Mouse (Mus musculus) myocyte (in vitro differentiated cells): ENCODE measurements around the gene Fndc9. TPM values are rescaled to one million over a fixed set of nuclear protein-coding genes. Genes with fewer than 3 reads are reported as not detected.

Source experiments
- H3K27me3 ChIP-seq: one replicate; pipeline ENCODE4 v1.6.1; 2011; ENCODE audit not compliant: control insufficient read depth, insufficient read depth, insufficient read length
- H3K36me3 ChIP-seq: one replicate; pipeline ENCODE4 v1.6.1; 2011; ENCODE audit not compliant: control insufficient read depth, insufficient read depth
- H3K4me2 ChIP-seq: one replicate; pipeline ENCODE4 v1.6.1; 2011; ENCODE audit warnings: low read depth, control low read depth
- H3K4me3 ChIP-seq: one replicate; pipeline ENCODE4 v1.5.1; 2011; ENCODE audit warnings: mild to moderate bottlenecking, control low read depth, moderate library complexity
- H3K79me2 ChIP-seq: one replicate; pipeline ENCODE4 v1.6.1; 2011; ENCODE audit not compliant: control insufficient read depth, insufficient read depth
- H3ac ChIP-seq: one replicate; pipeline ENCODE4 v1.6.1; 2011; ENCODE audit not compliant: control insufficient read depth, insufficient read length
- CEBPB ChIP-seq: IDR thresholded peaks from 2 replicates; pipeline ENCODE4 v1.6.1; 2011; ENCODE audit warnings: mild to moderate bottlenecking, moderate library complexity; ENCODE audit not compliant: poor library complexity, insufficient read depth, severe bottlenecking
- E2F4 ChIP-seq: IDR thresholded peaks from one replicate; pipeline ENCODE4 v1.6.1; 2011; ENCODE audit warnings: mild to moderate bottlenecking, control low read depth, moderate library complexity; ENCODE audit not compliant: insufficient read depth
- MAX ChIP-seq: IDR thresholded peaks from one replicate; pipeline ENCODE4 v1.6.1; 2011; ENCODE audit warnings: low read depth, mild to moderate bottlenecking, control low read depth
- MYOD1 ChIP-seq, 3 experiments: IDR thresholded peaks; one replicate each; pipeline ENCODE4 v1.6.1; 2011; ENCODE audit warnings: control low read depth in 2 of 3, low read depth in 2 of 3, mild to moderate bottlenecking in 2 of 3, moderate library complexity in 1 of 3; ENCODE audit not compliant: insufficient read length in 2 of 3, control insufficient read depth in 1 of 3
- MYOG ChIP-seq, 3 experiments: IDR thresholded peaks; one replicate each; pipeline ENCODE4 v1.6.1; 2011; ENCODE audit warnings: control low read depth in 2 of 3, low read depth in 2 of 3, mild to moderate bottlenecking in 2 of 3; ENCODE audit not compliant: insufficient read length in 2 of 3, control insufficient read depth in 1 of 3, insufficient read depth in 1 of 3
- POLR2A ChIP-seq: IDR thresholded peaks from one replicate; pipeline ENCODE4 v1.6.1; 2011; ENCODE audit warnings: low read depth, mild to moderate bottlenecking, control low read depth, moderate library complexity; ENCODE audit not compliant: insufficient read length
- POLR2AphosphoS2 ChIP-seq: IDR thresholded peaks from one replicate; pipeline ENCODE4 v1.6.1; 2011; ENCODE audit warnings: low read depth, control low read depth; ENCODE audit not compliant: insufficient read length
- REST ChIP-seq: IDR thresholded peaks from one replicate; pipeline ENCODE4 v1.6.1; 2011; ENCODE audit warnings: mild to moderate bottlenecking, control low read depth, moderate library complexity; ENCODE audit not compliant: insufficient read depth, insufficient read length
- SRF ChIP-seq: IDR thresholded peaks from one replicate; pipeline ENCODE4 v1.6.1; 2011; ENCODE audit warnings: low read depth; ENCODE audit not compliant: control insufficient read depth, insufficient read length
- TCF12 ChIP-seq: IDR thresholded peaks from one replicate; pipeline ENCODE4 v1.6.1; 2011; ENCODE audit warnings: mild to moderate bottlenecking, control low read depth; ENCODE audit not compliant: poor library complexity, insufficient read depth, severe bottlenecking
- TCF3 ChIP-seq: IDR thresholded peaks from one replicate; pipeline ENCODE4 v1.6.1; 2011; ENCODE audit warnings: low read depth, control low read depth; ENCODE audit not compliant: insufficient read length
- USF1 ChIP-seq: IDR thresholded peaks from one replicate; pipeline ENCODE4 v1.6.1; 2011; ENCODE audit warnings: low read depth, mild to moderate bottlenecking, control low read depth, moderate library complexity
- polyA plus RNA-seq: library from polyadenylated mRNA; unstranded; fragments of >200 nt; fragmentation: generic; extraction: Trizol; gene quantifications from one replicate; pipeline ENCODE4 v1.2.1, GENCODE M21; 2012; ENCODE audit warnings: missing spikeins

The Fndc9 gene
- polyA plus RNA-seq, 1 experiment, result 0.74 TPM

DNA sequence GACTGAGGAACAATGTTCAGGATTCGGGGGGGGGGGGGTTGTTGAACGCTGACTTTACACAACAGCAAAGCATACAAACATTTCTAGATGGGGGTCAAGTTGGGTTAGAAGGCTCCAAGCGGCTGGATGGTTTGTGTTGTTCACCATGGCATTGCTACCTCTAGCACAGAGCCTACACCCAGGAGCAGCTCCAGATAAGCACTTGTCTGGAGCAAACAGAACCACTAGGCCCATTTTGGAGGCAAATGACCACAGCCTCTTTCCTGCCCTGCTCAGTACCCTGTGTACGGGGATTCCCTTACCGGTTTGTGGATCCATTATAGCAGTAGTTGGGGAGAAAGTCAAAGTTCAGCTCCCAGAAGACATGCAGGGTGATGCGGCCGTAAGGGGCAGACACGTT, 6.7 kb downstream of the Fndc9 start:
- no peaks in the 10 kb centered on the region for H3K27me3 ChIP-seq
- no peaks in the 10 kb centered on the region for H3K79me2 ChIP-seq
- no peaks in the 10 kb centered on the region for H3K36me3 ChIP-seq
- H3K4me2 ChIP-seq, result no peak overlapping the region
- TF ChIP-seq MAX, result no peak
- TF ChIP-seq REST, result no peak
- TF ChIP-seq TCF12, result no peak
- no peak for TF ChIP-seq CEBPB
- no peak for TF ChIP-seq POLR2AphosphoS2
- no peak for TF ChIP-seq E2F4
- no peak for TF ChIP-seq TCF3
- TF ChIP-seq POLR2A, result no peak
- no peak for TF ChIP-seq MYOG (IDR thresholded peaks at IDR 0.05; ENCODE audit: control insufficient read depth in 1 of 3, insufficient read depth in 1 of 3, insufficient read length in 2 of 3, low read depth in 2 of 3)
- no peak for TF ChIP-seq SRF
- TF ChIP-seq MYOD1 (IDR thresholded peaks at IDR 0.05; ENCODE audit: control insufficient read depth in 1 of 3, insufficient read length in 2 of 3, low read depth in 2 of 3), result no peak
- TF ChIP-seq USF1, result no peak
- H3K4me3 ChIP-seq, result no peak overlapping the region
- H3ac ChIP-seq, result no peak overlapping the region

DNA sequence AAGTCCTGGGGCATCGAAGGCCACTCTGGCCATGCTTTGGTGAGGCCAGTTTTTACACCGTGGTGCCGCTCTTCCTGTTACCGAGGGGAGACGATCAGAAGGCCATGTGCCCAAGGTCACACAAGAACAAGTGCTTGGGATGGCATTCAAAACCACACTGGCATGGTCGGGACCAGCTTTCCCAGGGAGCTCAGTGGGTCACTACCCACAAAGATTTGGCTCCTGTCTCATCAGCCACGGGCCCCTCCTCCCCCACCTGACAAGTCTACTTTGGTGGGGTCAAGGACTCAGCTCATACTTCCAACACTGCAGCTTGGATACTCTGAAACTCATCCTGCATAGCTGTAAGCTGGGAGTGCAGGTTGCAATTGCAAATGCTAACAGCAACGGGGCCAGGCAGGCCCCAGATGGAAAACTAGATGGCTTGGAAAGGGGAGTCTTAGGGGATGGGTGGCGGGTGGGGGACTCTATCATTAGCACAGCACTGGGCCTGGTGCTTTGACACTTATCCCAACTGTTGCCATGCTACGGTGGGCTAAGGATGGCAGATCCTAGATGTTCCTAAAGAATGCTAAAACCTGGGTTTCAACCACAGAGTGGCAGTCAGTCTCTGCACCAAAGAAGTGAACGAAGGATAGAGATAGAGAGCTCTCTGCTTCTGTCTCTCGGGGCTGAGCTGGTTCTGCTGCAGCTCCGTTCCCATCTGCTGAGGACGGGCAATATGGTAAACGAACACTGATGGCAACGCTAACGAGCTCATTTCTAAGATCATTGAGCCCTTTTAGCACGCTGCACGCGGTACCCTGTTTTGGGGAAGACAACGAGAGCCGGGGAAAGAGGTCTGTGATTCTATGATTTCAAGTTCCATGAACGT, 9.6 kb downstream of the Fndc9 start:
- H3K4me2 ChIP-seq, result no peak overlapping the region
- TF ChIP-seq POLR2AphosphoS2 (no peak), SRF (no peak), MYOG (IDR thresholded peaks at IDR 0.05; ENCODE audit: control insufficient read depth in 1 of 3, insufficient read depth in 1 of 3, insufficient read length in 2 of 3, low read depth in 2 of 3) (no peak), TCF12 (no peak)
- H3K27me3 ChIP-seq, result no peaks in the 10 kb centered on the region
- H3ac ChIP-seq, result no peak overlapping the region
- H3K4me3 ChIP-seq, result no peak overlapping the region
- no peaks in the 10 kb centered on the region for H3K79me2 ChIP-seq
- no peaks in the 10 kb centered on the region for H3K36me3 ChIP-seq

GRCm38 (mm10) chr11:46245926-46246325, 10.6 kb downstream of the Fndc9 start:
- TF ChIP-seq TCF12, result no peak
- TF ChIP-seq MAX, result no peak
- no peak for TF ChIP-seq REST
- TF ChIP-seq POLR2A, result no peak
- Histone ChIP-seq H3K4me2 (no peak overlapping the region), H3K27me3 (no peaks in the 10 kb centered on the region), H3ac (no peak overlapping the region), H3K79me2 (no peaks in the 10 kb centered on the region), H3K4me3 (no peak overlapping the region), H3K36me3 (no peaks in the 10 kb centered on the region)

DNA sequence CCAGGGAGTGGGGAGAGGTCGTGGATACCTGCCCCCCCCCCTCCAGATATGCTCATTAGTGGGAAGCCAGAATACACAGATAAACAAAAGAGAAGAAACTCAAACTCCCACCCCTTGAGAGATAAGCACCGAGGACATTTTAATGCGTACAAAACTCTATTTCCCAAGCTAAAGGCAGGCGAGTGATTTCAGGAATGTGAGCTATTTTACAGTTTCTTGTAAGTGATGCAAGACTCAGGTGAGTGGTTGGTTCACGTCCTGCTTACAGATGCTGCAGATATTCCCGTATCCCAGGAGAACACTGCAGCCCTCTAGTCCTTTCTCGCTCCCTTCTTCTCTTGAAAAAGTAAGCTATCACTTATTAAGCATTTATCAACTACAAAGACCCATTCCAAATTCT, 11.1 kb downstream of the Fndc9 start:
- H3K4me3 ChIP-seq, result no peak overlapping the region
- TF ChIP-seq MAX, result no peak
- TF ChIP-seq E2F4, result no peak
- no peak for TF ChIP-seq POLR2AphosphoS2
- no peak for TF ChIP-seq MYOD1 (IDR thresholded peaks at IDR 0.05; ENCODE audit: control insufficient read depth in 1 of 3, insufficient read length in 2 of 3, low read depth in 2 of 3)
- no peak for TF ChIP-seq TCF3
- TF ChIP-seq TCF12, result no peak
- TF ChIP-seq REST, result no peak
- TF ChIP-seq CEBPB, result no peak
- no peak for TF ChIP-seq SRF
- no peak for TF ChIP-seq POLR2A

GRCm38 (mm10) chr11:46248352-46248751, 13.0 kb downstream of the Fndc9 start:
- no peaks in the 10 kb centered on the region for H3K36me3 ChIP-seq
- H3ac ChIP-seq, result no peak overlapping the region
- no peaks in the 10 kb centered on the region for H3K27me3 ChIP-seq
- no peaks in the 10 kb centered on the region for H3K79me2 ChIP-seq
- TF ChIP-seq POLR2AphosphoS2, result no peak
- TF ChIP-seq CEBPB, result no peak
- TF ChIP-seq TCF12, result no peak
- no peak for TF ChIP-seq POLR2A
- no peak for TF ChIP-seq E2F4
- no peak for TF ChIP-seq MAX
- no peak for TF ChIP-seq REST
- TF ChIP-seq MYOD1 (IDR thresholded peaks at IDR 0.05; ENCODE audit: control insufficient read depth in 1 of 3, insufficient read length in 2 of 3, low read depth in 2 of 3), result no peak
- no peak for TF ChIP-seq USF1
- no peak for TF ChIP-seq SRF
- no peak overlapping the region for H3K4me2 ChIP-seq
- no peak overlapping the region for H3K4me3 ChIP-seq

More for the DNA sequence above, 11.1 kb downstream of the Fndc9 start:
- H3K27me3 ChIP-seq, result no peaks in the 10 kb centered on the region
- H3K4me2 ChIP-seq, result no peak overlapping the region
- H3K79me2 ChIP-seq, result no peaks in the 10 kb centered on the region
- H3K36me3 ChIP-seq, result no peaks in the 10 kb centered on the region
- no peak overlapping the region for H3ac ChIP-seq
